Mouse (Mus musculus): ENCODE data around the gene Cdc34.

The Cdc34 gene

GRCm38 (mm10) chr10:79681591-79682245, at the start of gene Cdc34:
Cdc34 (plus strand) TSS chr10:79682195.
- peak; percentile 99 for DNase-seq

GRCm38 (mm10) chr10:79633006-79633777, 48.8 kb upstream of the Cdc34 start:
- DNase-seq: no peak

- no peak for DNase-seq
Observed at GRCm38 (mm10) chr10:79636287-79636686, 45.7 kb upstream of the Cdc34 start.

- DNase-seq: no peak
Observed at GRCm38 (mm10) chr10:79637128-79638110, 44.6 kb upstream of the Cdc34 start, which contains the start of gene Shc2. Shc2 (minus strand) TSS chr10:79637918.

GRCm38 (mm10) chr10:79638486-79639204, 43.4 kb upstream of the Cdc34 start:
- no peak for DNase-seq

GRCm38 (mm10) chr10:79645711-79646110, 36.3 kb upstream of the Cdc34 start, which contains the start of gene Odf3l2:
Odf3l2 (minus strand) TSS chr10:79645738.
- no peak for DNase-seq

- peak; percentile 68 for DNase-seq
Observed at GRCm38 (mm10) chr10:79649070-79649751, 32.8 kb upstream of the Cdc34 start.

GRCm38 (mm10) chr10:79652789-79653188, 29.2 kb upstream of the Cdc34 start:
- no peak for DNase-seq

GRCm38 (mm10) chr10:79654946-79655395, 27.0 kb upstream of the Cdc34 start:
- DNase-seq: no peak

GRCm38 (mm10) chr10:79658829-79659228, 23.2 kb upstream of the Cdc34 start:
- peak; percentile 57 for DNase-seq

- DNase-seq: peak; percentile 24
Observed at GRCm38 (mm10) chr10:79660298-79660697, 21.7 kb upstream of the Cdc34 start.

GRCm38 (mm10) chr10:79661861-79662260, 20.1 kb upstream of the Cdc34 start:
- DNase-seq: peak; percentile 10

GRCm38 (mm10) chr10:79664131-79664665, 17.8 kb upstream of the Cdc34 start, which contains the start of gene Madcam1:
Madcam1 (plus strand) TSS chr10:79664559.
- peak; percentile 75 for DNase-seq

- DNase-seq: no peak
Observed at GRCm38 (mm10) chr10:79665051-79665450, 16.9 kb upstream of the Cdc34 start.

GRCm38 (mm10) chr10:79666493-79666892, 15.5 kb upstream of the Cdc34 start:
- no peak for DNase-seq

- no peak for DNase-seq
Observed at GRCm38 (mm10) chr10:79668076-79668475, 13.9 kb upstream of the Cdc34 start.

GRCm38 (mm10) chr10:79668771-79669575, 13.0 kb upstream of the Cdc34 start, which contains the start of gene Tpgs1:
Tpgs1 (plus strand) TSS chr10:79669369.
- peak; percentile 88 for DNase-seq

- DNase-seq: peak; percentile 86
Observed at GRCm38 (mm10) chr10:79669576-79670057, 12.4 kb upstream of the Cdc34 start.

- no peak for DNase-seq
Observed at GRCm38 (mm10) chr10:79670071-79670888, 11.7 kb upstream of the Cdc34 start.
